Mouse (Mus musculus): ENCODE results near the gene Gm10665.
"Not testable (repeated sequence)": the region's sequence is repeated elsewhere in the genome, so short reads cannot be mapped to it uniquely, and the experiment has no call there.

The Gm10665 gene

DNA sequence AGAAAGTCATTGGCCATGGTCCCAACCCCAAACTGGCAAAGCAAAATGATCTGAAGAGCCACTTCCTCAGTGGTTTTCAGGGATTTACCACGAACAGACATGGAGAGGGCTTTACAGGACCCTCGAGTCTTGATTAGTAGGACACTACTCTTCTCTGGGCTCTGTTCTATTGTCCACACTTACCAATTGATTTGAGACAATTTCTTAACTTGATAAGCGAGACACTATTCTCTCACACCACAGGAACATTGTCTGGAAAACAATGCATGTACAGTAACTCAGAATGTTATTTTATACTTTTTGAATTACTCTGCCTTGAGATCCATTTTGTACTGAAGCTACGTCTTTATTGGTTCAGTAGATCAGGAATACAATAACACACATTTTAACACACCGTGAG lies at the start of gene Gm10665:
Gene Gm10665 (minus strand): TSS at position 101 of the 400 bp plus-strand sequence.
- not testable (repeated sequence) for DNase-seq

DNA sequence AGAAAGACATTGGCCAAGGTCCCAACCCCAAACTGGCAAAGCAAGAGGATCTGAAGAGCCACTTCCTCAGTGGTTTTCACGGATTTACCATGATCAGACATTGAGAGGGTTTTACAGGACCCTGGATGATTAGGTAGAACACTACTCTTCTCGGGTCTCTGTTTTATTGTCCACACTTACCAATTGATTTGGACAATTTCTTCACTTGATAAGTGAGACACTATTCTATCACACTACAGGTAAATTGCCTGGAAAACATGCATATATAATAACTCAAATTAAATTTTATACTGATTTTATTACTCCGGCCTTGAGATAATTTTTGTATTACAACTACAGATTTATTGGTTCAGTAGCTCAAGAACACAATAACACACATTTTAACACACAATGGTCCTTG lies 35.7 kb upstream of the Gm10665 start, which contains the start of gene Vmn1r151:
Gene Vmn1r151 (minus strand): TSS at position 101 of the 400 bp plus-strand sequence.
- not testable (repeated sequence) for DNase-seq

DNA sequence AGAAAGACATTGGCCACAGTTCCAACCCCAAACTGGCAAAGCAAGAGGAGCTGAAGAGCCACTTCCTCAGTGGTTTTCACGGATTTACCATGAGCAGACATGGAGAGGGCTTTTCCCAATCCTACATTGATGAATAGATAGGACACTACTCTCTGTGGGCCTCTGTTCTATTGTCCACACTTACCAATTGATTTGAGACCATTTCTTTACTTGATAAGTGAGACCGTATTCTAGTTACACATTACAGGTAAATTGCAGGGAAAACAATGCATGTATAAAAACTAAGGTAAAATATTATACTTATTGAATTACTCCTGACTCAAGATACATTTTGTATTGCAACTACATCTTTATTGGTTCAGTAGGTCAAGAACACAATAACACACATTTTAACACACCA lies 25.7 kb downstream of the Gm10665 start, which contains the start of gene Vmn1r149:
Gene Vmn1r149 (minus strand): TSS at position 101 of the 400 bp plus-strand sequence.
- DNase-seq, result not testable (repeated sequence)

DNA sequence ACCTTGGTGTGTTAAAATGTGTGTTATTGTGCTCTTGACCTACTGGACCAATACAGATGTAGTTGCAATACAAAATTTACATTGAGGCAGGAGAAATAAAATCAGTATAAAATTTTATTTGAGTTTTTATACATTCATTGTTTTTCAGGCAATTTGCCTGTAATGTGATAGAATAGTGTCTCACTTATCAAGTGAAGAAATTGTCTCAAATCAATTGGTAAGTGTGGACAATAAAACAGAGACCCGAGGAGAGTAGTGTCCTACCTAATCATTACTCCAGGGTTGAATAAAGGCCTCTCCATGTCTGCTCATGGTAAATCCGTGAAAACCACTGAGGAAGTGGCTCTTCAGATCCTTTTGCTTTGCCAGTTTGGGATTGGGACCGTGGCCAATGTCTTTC lies 50.6 kb downstream of the Gm10665 start, which contains the start of gene Vmn1r148:
Gene Vmn1r148 (plus strand): TSS at position 301 of the 400 bp plus-strand sequence.
- not testable (repeated sequence) for DNase-seq
